Mouse (Mus musculus) brain, embryonic 14.5 days (tissue): ENCODE results near the gene Rpgr.

Experiments
- CTCF ChIP-seq: fragments of 200-500 bp; IDR thresholded peaks from 2 replicates; pipeline ENCODE4 v1.5.1; 2012; ENCODE audit warnings: inconsistent platforms, mild to moderate bottlenecking, moderate library complexity, borderline replicate concordance; ENCODE audit not compliant: insufficient read depth, insufficient read length; ENCODE audit errors: extremely low read depth
- POLR2A ChIP-seq: fragments of 200-500 bp; IDR thresholded peaks from 2 replicates; pipeline ENCODE4 v1.6.1; 2012; ENCODE audit warnings: mild to moderate bottlenecking, inconsistent platforms, borderline replicate concordance; ENCODE audit not compliant: poor library complexity, insufficient read depth, insufficient read length, severe bottlenecking; ENCODE audit errors: extremely low read depth

GRCm38 (mm10) chrX:10257774-10258173 lies 41.1 kb upstream of the Rpgr start:
- TF ChIP-seq CTCF = no peak
- no peak for TF ChIP-seq POLR2A
